Mouse (Mus musculus): ENCODE data around the gene Ubap1l.

The Ubap1l gene

DNA sequence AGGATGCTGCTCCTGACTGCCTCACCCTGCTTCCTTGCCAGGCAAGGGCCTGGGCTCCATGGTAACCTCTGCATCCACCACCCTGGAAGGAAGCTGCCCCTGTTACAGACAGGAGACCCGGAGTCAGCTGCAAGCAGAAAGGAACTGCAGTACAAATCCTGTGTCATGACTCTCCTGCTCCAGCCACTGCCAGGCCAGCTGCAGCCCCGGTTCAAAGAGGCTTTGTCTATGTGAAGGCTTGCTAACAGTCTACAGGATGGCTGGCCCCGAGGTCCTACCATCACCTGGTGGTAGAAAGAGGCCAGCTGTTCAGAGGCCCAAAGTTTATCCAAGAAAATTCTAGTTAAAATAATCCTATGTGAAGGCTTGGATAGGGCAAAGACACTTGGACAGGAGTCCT is 50.5 kb downstream of the Ubap1l start:
- no peak for DNase-seq

- DNase-seq, result no peak
Measured at GRCm38 (mm10) chr9:65417738-65418137, 56.9 kb downstream of the Ubap1l start.

DNA sequence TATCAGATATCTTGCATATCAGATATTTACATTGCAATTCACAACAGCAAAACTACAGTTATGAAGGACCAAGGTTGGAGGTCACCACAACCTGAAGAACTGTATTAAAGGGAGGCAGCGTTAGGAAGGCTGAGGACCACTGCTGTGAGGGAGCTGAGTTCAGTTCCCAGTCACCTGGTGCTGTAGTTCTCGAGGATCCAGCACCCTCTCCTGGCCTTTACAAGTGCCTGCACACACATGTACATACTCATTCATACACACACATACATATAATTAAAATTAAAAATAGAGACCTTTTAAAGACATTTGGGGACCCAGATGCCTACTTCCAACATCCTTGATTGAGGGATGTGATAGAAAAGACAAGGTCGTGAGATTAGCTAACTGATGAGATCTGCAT is 58.8 kb downstream of the Ubap1l start:
- DNase-seq, result no peak

DNA sequence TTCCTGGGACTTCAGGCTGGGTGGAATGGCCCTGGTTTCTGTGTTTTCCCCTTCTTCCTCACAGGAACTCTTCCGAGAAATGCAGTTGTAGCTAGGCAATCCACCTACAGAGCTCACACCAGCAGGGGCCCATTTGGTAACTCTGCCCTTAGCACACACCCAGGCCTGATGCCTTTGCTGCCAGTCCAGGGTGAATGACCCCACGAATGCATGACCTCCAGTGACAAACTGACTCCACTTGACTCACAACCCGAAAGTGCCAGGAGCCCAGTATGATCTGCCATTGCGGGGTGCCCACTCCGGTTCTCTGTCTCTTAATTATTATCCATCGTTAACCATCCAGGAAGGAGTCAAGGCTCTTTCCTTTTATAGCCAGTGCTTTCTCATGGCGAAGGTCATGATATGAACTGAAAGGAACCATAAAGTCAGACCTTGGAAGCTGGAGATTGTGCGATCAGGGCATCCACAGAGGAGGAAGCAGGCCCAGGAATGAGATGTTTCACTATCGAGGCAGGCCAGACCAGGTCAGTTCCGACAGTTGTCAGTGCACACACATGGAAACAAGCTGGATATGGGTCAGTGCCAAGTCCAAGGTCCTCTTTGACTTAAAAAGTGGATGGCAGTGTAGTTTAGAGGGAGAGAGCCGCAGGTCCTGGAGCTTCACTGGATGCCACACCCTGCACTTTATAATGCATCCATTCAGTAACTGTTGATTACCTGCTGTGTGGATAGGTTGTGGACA is 62.1 kb downstream of the Ubap1l start, which contains the start of gene Slc51b:
Gene Slc51b, minus strand, starts transcription at position 196 of the 742 bp plus-strand sequence.
- no peak for DNase-seq

DNA sequence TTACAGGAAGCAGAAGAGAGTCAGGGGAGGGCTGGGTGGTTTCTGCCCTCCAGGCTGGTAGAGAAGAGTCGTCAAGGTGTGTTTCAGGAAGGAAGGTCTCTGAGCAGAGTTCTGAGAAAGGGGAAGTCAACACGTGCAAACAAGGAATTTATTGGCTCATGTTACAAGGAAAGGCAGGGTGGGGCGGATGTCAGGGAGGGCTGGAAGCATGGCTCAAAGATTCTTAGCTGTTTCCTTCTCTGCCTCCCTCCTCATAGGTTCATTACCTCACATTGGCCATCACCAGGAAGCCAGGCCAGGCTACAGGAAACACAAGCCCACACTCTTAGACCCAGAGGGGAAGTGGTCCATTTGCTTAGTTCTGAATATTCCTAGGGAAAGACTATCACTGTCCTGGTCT is 63.6 kb downstream of the Ubap1l start:
- no peak for DNase-seq

DNA sequence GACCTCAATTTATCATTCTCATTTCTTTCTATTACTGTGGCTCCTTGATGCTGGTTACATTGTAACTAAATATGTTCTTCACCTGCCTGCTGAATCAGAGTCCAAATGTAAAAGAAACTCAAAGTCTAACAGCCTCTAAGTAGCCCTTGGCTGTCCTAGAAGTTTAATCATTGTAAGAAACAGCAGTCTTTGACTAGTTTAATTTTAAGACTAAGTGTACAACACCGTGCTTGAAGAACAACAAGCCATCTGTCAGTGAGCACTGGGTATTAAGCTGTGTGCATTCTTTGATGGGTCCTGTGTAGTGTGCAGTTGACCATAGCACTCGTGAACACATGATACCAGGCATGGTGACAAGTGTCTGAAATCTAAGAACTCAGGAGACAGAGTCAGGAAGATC is 66.7 kb downstream of the Ubap1l start:
- no peak for DNase-seq

GRCm38 (mm10) chr9:65428003-65428402 is 67.2 kb downstream of the Ubap1l start:
- DNase-seq, result no peak
